Mouse (Mus musculus) liver, postnatal 0 days (tissue): ENCODE measurements around the gene Krt25. TPM values are rescaled to one million over a fixed set of nuclear protein-coding genes. Genes with fewer than 3 reads are reported as not detected.

Experiments
- ATAC-seq: fragments of 200-750 bp; cut with Nextera tagmentation; 2 replicates; pipeline ENCODE4 v1.8.0; 2017; ENCODE audit warnings: mild to moderate bottlenecking, moderate library complexity
- DNase-seq: peaks from one replicate; pipeline ENCODE4 v3.0.0-alpha.2; 2016
- H3K27ac ChIP-seq: fragments of 300-500 bp; sonication (generic); 2 replicates; pipeline ENCODE4 v1.5.1; 2014; ENCODE audit warnings: antibody characterized with exemption, moderate library complexity, mild to moderate bottlenecking, low read depth
- H3K27me3 ChIP-seq: fragments of 300-500 bp; sonication (generic); 2 replicates; pipeline ENCODE4 v1.6.1; 2014; ENCODE audit warnings: low read length, control low read depth, mixed read lengths; ENCODE audit not compliant: insufficient read depth
- H3K36me3 ChIP-seq: fragments of 300-500 bp; sonication (generic); replicated peaks from 2 replicates; pipeline ENCODE4 v1.6.1; 2014; ENCODE audit warnings: mild to moderate bottlenecking, control low read depth, low read length, moderate library complexity, mixed read lengths; ENCODE audit not compliant: insufficient read depth
- H3K4me1 ChIP-seq: fragments of 300-500 bp; sonication (generic); 2 replicates; pipeline ENCODE4 v1.6.1; 2014; ENCODE audit warnings: antibody characterized with exemption, mild to moderate bottlenecking, control low read depth; ENCODE audit not compliant: insufficient read depth
- H3K4me2 ChIP-seq: fragments of 300-500 bp; sonication (generic); 2 replicates; pipeline ENCODE4 v1.6.1; 2014; ENCODE audit warnings: low read depth, mild to moderate bottlenecking, low read length, moderate library complexity, mixed read lengths
- H3K4me3 ChIP-seq: fragments of 300-500 bp; sonication (generic); 2 replicates; pipeline ENCODE4 v1.5.1; 2014; ENCODE audit warnings: low read depth, low read length
- H3K9ac ChIP-seq: fragments of 300-500 bp; sonication (generic); replicated peaks from 2 replicates; pipeline ENCODE4 v1.6.1; 2014; ENCODE audit warnings: mild to moderate bottlenecking, moderate library complexity
- H3K9me3 ChIP-seq: fragments of 300-500 bp; sonication (generic); 2 replicates; pipeline ENCODE4 v1.6.1; 2016; ENCODE audit warnings: mild to moderate bottlenecking, control low read depth, low read length, mixed read lengths
- CTCF ChIP-seq: sonication (generic); IDR thresholded peaks from 2 replicates; pipeline ENCODE4 v1.5.1; 2016; ENCODE audit warnings: antibody characterized with exemption, low read depth
- EP300 ChIP-seq: IDR thresholded peaks from 2 replicates; pipeline ENCODE4 v1.6.1; 2016; ENCODE audit warnings: antibody characterized with exemption, low read depth, mild to moderate bottlenecking
- WGBS: fragments of 180-500 bp; shearing (Covaris S2); extraction: QIAGEN DNeasy Blood & Tissue Kit; methylation state at CpG from one replicate; pipeline ENCODE4 v1.1.7; 2014; ENCODE audit not compliant: insufficient replicate concordance; 5-methylcytosine and 5-hydroxymethylcytosine counted together
- polyA plus RNA-seq: library from polyadenylated mRNA; unstranded; fragments of >200 nt; fragmentation: Nextera tagmentation; extraction: Ambion mirVana; gene quantifications from 2 replicates; pipeline ENCODE4 v1.2.1, GENCODE M21; 2015

Krt25 gene
- polyA plus RNA-seq, 1 experiment from 2014 or later, result 0.14 TPM

- 90% methylated on average over 4 of the region's 4 CpGs for WGBS
- Histone ChIP-seq H3K9ac (no peak overlapping the region), H3K4me1 (no peaks in the 10 kb centered on the region), H3K4me2 (no peak overlapping the region), H3K4me3 (no peak overlapping the region), H3K27ac (no peak overlapping the region), H3K36me3 (no peaks in the 10 kb centered on the region), H3K27me3 (no peaks in the 10 kb centered on the region), H3K9me3 (no peaks in the 10 kb centered on the region)
- TF ChIP-seq CTCF, result no peak
- no peak for TF ChIP-seq EP300
- DNase-seq (no peak), ATAC-seq (no peak)
These were observed 50.0 kb downstream of the Krt25 start for GRCm38 (mm10) chr11:99272721-99273120.

DNA sequence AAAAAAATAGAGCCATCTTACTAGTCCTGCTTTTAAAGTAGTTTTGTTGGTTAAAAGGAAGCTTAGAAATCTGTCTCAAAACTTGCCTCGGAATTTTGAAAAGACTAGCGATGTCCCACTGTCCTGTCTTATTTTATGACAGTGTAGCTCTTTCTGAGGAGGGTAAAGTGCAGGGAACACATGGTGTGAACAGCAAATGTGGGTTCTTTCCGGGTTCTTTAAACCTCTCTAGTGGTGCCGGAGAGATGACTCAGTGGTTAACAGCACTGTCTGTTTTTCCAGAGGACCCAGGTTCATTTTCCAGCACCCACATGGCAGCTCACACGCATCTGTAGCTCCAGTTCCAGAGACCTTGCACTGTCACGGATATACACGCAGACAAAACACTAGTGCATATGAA lies 53.6 kb downstream of the Krt25 start:
- 74% methylated on average over 7 of the region's 7 CpGs for WGBS
- Histone ChIP-seq H3K27me3 (no peaks in the 10 kb centered on the region), H3K9me3 (no peaks in the 10 kb centered on the region), H3K4me1 (no peaks in the 10 kb centered on the region), H3K27ac (no peak overlapping the region), H3K9ac (no peak overlapping the region), H3K4me3 (no peak overlapping the region), H3K36me3 (no peaks in the 10 kb centered on the region), H3K4me2 (no peak overlapping the region)
- DNase-seq (no peak), ATAC-seq (no peak)
- TF ChIP-seq CTCF (no peak), EP300 (no peak)

DNA sequence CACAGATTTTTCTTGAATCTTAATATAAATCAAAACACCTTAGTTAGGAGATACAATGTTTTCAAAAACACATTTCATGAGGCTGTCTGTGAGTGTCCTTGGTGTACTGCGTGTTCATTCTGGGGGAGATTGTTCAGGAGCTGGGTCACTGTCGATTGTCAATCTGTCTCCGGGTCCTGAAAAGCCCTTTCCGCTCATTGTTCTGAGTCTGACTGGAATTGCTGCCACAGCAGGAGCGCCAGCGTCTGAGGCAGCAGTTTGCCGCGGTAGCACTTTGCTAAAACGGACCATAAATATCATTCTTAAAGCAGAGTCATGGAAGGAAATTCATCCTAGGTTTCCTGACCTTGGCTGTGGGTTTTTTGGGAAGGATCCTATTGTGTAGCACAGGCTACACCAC lies 57.0 kb downstream of the Krt25 start:
- DNase-seq (no peak), ATAC-seq (0 out of 2 replicates have a peak, but pooled peaks have one; percentile 21)
- no peaks in the 10 kb centered on the region for H3K27me3 ChIP-seq
- H3K9me3 ChIP-seq, result no peaks in the 10 kb centered on the region
- 31% methylated on average over 9 of the region's 9 CpGs for WGBS
- no peak for TF ChIP-seq CTCF
- TF ChIP-seq EP300, result no peak
- no peak overlapping the region for H3K4me3 ChIP-seq
- no peaks in the 10 kb centered on the region for H3K4me1 ChIP-seq
- H3K27ac ChIP-seq, result peak overlapping the region; percentile 48
- H3K4me2 ChIP-seq, result no peak overlapping the region
- no peaks in the 10 kb centered on the region for H3K36me3 ChIP-seq
- H3K9ac ChIP-seq, result no peak overlapping the region

Other genes with a start within 250 kb of the Krt25 start
- 0.25 and 0.31 TPM in 2 replicates for gene Tns4, start 233.6 kb downstream of the Krt25 start, polyA plus RNA-seq
- gene Ccr7, start 167.9 kb downstream of the Krt25 start, polyA plus RNA-seq, result 1.5 and 1.6 TPM in 2 replicates
- gene Smarce1, start 91.9 kb downstream of the Krt25 start, polyA plus RNA-seq, result 57.4 and 61.0 TPM in 2 replicates
- 0.39 and 0.55 TPM in 2 replicates for gene Krt222, start 78.9 kb downstream of the Krt25 start, polyA plus RNA-seq
- gene Krt24, start 37.7 kb downstream of the Krt25 start, polyA plus RNA-seq, result not detected in 2 replicates
- gene Krt26, start 15.0 kb upstream of the Krt25 start, polyA plus RNA-seq, result not detected in 2 replicates
- gene Krt27, start 28.2 kb upstream of the Krt25 start, polyA plus RNA-seq, result not detected in 2 replicates
- gene Krt28, start 52.0 kb upstream of the Krt25 start, polyA plus RNA-seq, result not detected in 2 replicates
- gene Krt10, start 66.4 kb upstream of the Krt25 start, polyA plus RNA-seq, result 6.3 and 7.0 TPM in 2 replicates
- gene Krt12, start 99.3 kb upstream of the Krt25 start, polyA plus RNA-seq, result not detected in 2 replicates
- gene Krt20, start 115.2 kb upstream of the Krt25 start, polyA plus RNA-seq, result 13.3 and 14.5 TPM in 2 replicates
- 15.7 and 16.5 TPM in 2 replicates for gene Krt23, start 170.2 kb upstream of the Krt25 start, polyA plus RNA-seq
- gene Krt39, start 198.4 kb upstream of the Krt25 start, polyA plus RNA-seq, result not detected in 2 replicates
- gene Krt40, start 220.2 kb upstream of the Krt25 start, polyA plus RNA-seq, result not detected in 2 replicates
- not detected in 2 replicates for gene Krtap3-3, start 227.9 kb upstream of the Krt25 start, polyA plus RNA-seq
- not detected in 2 replicates for gene Krtap3-2, start 233.9 kb upstream of the Krt25 start, polyA plus RNA-seq
- not detected in 2 replicates for gene Gm11939, start 236.5 kb upstream of the Krt25 start, polyA plus RNA-seq
- gene Krtap3-1, start 243.7 kb upstream of the Krt25 start, polyA plus RNA-seq, result not detected in 2 replicates